Mouse (Mus musculus) E14TG2a.4 (cell line): ENCODE measurements around the gene Scaf1.

Experiments used
- CTCF ChIP-seq: conservative IDR thresholded peaks from 2 replicates; pipeline ENCODE4 v1.5.1; 2014; ENCODE audit warnings: low read length
- NANOG ChIP-seq: IDR thresholded peaks from 2 replicates; pipeline ENCODE4 v1.6.1; 2014; ENCODE audit warnings: borderline replicate concordance, low read length, mixed read lengths

- TF ChIP-seq CTCF (no peak), NANOG (no peak)
Observed at GRCm38 (mm10) chr7:45012011-45012410, 4.2 kb downstream of the Scaf1 start.
